Mouse (Mus musculus): ENCODE measurements around the gene Sap18. TPM values are rescaled to one million over a fixed set of nuclear protein-coding genes. Genes with fewer than 3 reads are reported as not detected.
A peak's percentile ranks its signal among the peaks of the same experiment; 100 is the strongest.

Gene Sap18
- polyA plus RNA-seq, 1 experiment from 2014 or later, result 35.6 TPM

DNA sequence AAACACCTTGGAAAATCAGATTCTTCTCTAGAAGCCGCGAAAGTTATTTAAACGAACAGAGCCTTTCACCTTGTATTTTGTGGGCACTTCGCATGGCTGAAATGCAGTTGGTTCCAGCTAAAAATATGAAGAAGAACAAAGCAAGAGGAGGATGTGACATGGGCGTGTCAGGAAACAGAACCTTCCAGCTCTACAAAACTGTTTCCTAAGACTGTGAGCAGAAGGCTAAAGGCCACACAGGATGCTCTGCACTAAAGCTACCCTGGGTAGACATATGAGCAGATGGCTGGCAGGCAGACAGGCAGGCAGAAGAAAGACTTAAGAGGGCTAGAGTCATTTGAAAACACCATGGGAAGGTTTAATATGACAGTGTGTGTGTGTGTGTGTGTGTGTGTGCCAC lies 28.9 kb upstream of the Sap18 start:
- H3K36me3 ChIP-seq (ENCODE audit: control insufficient read depth, insufficient read depth, low read length), result no peaks in the 10 kb centered on the region
- H3K4me2 ChIP-seq (ENCODE audit: low read length), result no peak overlapping the region
- DNase-seq, result no peak
- no peak overlapping the region for H3K27ac ChIP-seq (replicated peaks; ENCODE audit: low read depth, low read length)
- no peak for ATAC-seq (ENCODE audit: low FRiP score, low TSS enrichment)
- no peaks in the 10 kb centered on the region for H3K9me3 ChIP-seq (ENCODE audit: control insufficient read depth, low read length)
- H3K4me3 ChIP-seq (replicated peaks; ENCODE audit: low read depth, low read length), result no peak overlapping the region
- no peaks in the 10 kb centered on the region for H3K27me3 ChIP-seq (ENCODE audit: control insufficient read depth, insufficient read depth, low read length)
- no peak overlapping the region for H3K9ac ChIP-seq (replicated peaks; ENCODE audit: low read length)
- 97% methylated on average over 5 of the region's 5 CpGs for WGBS
- no peaks in the 10 kb centered on the region for H3K4me1 ChIP-seq (ENCODE audit: control insufficient read depth, insufficient read depth, low read length)

DNA sequence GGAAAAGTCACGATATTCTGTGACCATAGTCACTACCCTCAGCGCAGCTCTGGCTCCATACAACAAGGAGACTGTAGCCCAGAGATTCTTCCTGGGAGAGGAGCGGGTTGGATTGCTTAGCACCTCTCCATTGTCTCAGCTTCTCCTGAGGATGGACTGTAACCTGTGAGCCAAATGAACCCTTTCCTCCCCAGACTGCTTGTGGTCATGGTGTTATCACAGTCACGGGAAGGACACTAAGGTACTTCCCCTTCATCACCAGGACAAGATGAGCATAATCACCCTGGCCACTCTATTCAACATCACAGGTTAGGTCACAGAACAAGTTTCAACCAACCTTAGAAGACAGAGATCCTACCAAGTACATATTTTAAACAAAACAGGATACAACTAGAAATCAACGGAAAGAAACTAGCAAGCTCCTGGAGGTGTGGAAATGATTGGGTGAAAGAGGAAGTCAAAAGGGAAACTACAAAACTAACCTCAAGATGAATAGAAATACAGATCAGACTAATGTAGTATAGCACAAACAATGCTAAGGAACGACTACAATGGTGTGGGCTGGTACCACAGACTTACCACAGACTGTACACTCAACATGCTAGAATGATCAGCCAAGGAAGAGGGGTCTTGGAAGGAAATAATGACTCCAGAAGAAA lies 25.7 kb upstream of the Sap18 start:
- Histone ChIP-seq H3K9ac (replicated peaks; ENCODE audit: low read length) (no peak overlapping the region), H3K27me3 (ENCODE audit: control insufficient read depth, insufficient read depth, low read length) (no peaks in the 10 kb centered on the region), H3K4me1 (ENCODE audit: control insufficient read depth, insufficient read depth, low read length) (no peaks in the 10 kb centered on the region), H3K4me2 (ENCODE audit: low read length) (no peak overlapping the region), H3K9me3 (ENCODE audit: control insufficient read depth, low read length) (no peaks in the 10 kb centered on the region), H3K27ac (replicated peaks; ENCODE audit: low read depth, low read length) (no peak overlapping the region), H3K4me3 (replicated peaks; ENCODE audit: low read depth, low read length) (no peak overlapping the region), H3K36me3 (ENCODE audit: control insufficient read depth, insufficient read depth, low read length) (no peaks in the 10 kb centered on the region)
- ATAC-seq (ENCODE audit: low FRiP score, low TSS enrichment), result no peak
- no peak for DNase-seq
- whole genome bisulfite sequencing, result 86% methylated on average over 6 of the region's 6 CpGs

DNA sequence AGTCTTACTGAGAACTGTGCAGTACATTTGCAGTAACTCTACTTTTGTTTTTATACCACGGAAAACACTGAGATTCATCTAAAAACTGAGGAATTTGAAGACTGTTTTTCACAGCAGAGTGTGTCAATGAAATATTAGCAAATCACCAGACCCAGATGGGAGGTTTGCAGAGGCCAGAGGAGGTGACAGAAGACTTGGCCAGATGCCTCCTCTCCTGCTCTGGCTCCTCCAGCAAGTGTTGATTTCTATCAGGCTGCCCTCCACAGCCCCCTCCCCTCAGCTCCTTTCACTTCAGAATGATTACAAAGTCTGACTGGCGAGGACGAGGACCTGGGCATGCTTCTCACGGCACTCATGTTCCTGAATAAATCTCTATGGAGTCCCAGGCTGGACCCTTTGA lies 10.6 kb upstream of the Sap18 start:
- no peak for ATAC-seq (ENCODE audit: low FRiP score, low TSS enrichment)
- WGBS, result 70% methylated on average over 4 of the region's 4 CpGs
- Histone ChIP-seq H3K4me3 (replicated peaks; ENCODE audit: low read depth, low read length) (no peak overlapping the region), H3K36me3 (ENCODE audit: control insufficient read depth, insufficient read depth, low read length) (no peaks in the 10 kb centered on the region), H3K27ac (replicated peaks; ENCODE audit: low read depth, low read length) (no peak overlapping the region), H3K27me3 (ENCODE audit: control insufficient read depth, insufficient read depth, low read length) (no peaks in the 10 kb centered on the region), H3K9ac (replicated peaks; ENCODE audit: low read length) (no peak overlapping the region), H3K4me1 (ENCODE audit: control insufficient read depth, insufficient read depth, low read length) (no peaks in the 10 kb centered on the region), H3K9me3 (ENCODE audit: control insufficient read depth, low read length) (no peaks in the 10 kb centered on the region), H3K4me2 (ENCODE audit: low read length) (no peak overlapping the region)
- no peak for DNase-seq

DNA sequence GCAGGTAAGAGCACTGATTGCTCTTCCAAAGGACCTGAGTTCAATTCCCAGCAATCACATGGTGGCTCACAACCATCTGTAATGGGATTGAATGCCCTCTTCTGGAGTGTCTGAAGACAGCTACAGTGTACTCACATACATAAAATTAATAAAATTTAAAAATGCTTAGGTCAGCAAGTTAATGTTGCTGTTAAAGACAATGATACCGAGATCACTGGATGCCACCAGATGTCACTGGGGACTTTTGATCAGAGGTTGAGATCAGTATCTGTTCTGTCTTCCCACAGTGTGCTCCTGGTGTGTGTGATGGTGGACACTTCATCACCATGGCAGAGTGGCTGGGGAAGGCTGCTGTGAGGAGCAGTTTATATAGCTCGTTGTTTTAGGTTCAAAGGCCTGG lies 8.7 kb upstream of the Sap18 start:
- Histone ChIP-seq H3K9ac (replicated peaks; ENCODE audit: low read length) (no peak overlapping the region), H3K4me1 (ENCODE audit: control insufficient read depth, insufficient read depth, low read length) (no peaks in the 10 kb centered on the region), H3K9me3 (ENCODE audit: control insufficient read depth, low read length) (no peaks in the 10 kb centered on the region), H3K27ac (replicated peaks; ENCODE audit: low read depth, low read length) (no peak overlapping the region), H3K4me2 (ENCODE audit: low read length) (no peak overlapping the region), H3K36me3 (ENCODE audit: control insufficient read depth, insufficient read depth, low read length) (no peaks in the 10 kb centered on the region), H3K4me3 (replicated peaks; ENCODE audit: low read depth, low read length) (no peak overlapping the region), H3K27me3 (ENCODE audit: control insufficient read depth, insufficient read depth, low read length) (no peaks in the 10 kb centered on the region)
- DNase-seq (no peak), ATAC-seq (ENCODE audit: low FRiP score, low TSS enrichment) (no peak)
- WGBS, result 86% methylated on average over 2 of the region's 2 CpGs

DNA sequence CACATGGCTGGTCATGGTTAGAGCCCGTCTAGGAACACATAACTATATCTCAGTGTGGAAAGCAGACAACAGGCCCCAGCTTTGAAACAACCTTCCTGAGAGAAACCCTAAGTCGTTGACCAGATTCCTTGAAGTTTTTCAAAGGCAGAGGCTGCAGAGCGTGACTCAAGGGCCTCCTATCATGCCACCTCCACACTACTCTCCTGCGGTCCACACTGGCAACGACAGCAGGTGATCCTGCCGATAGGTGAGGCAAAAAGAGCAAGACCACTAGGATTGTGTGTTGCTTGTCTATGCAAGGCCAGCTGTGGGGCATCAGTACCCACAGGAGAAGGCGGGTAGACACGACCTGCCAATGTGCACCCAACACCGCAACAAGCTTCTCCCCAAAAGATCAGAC lies 8.2 kb upstream of the Sap18 start:
- H3K4me2 ChIP-seq (ENCODE audit: low read length), result no peak overlapping the region
- DNase-seq, result no peak
- H3K36me3 ChIP-seq (ENCODE audit: control insufficient read depth, insufficient read depth, low read length), result no peaks in the 10 kb centered on the region
- WGBS, result 91% methylated on average over 9 of the region's 9 CpGs
- no peaks in the 10 kb centered on the region for H3K9me3 ChIP-seq (ENCODE audit: control insufficient read depth, low read length)
- ATAC-seq (ENCODE audit: low FRiP score, low TSS enrichment), result no peak
- H3K27me3 ChIP-seq (ENCODE audit: control insufficient read depth, insufficient read depth, low read length), result no peaks in the 10 kb centered on the region
- no peak overlapping the region for H3K27ac ChIP-seq (replicated peaks; ENCODE audit: low read depth, low read length)
- H3K4me3 ChIP-seq (replicated peaks; ENCODE audit: low read depth, low read length), result no peak overlapping the region
- no peaks in the 10 kb centered on the region for H3K4me1 ChIP-seq (ENCODE audit: control insufficient read depth, insufficient read depth, low read length)
- no peak overlapping the region for H3K9ac ChIP-seq (replicated peaks; ENCODE audit: low read length)

DNA sequence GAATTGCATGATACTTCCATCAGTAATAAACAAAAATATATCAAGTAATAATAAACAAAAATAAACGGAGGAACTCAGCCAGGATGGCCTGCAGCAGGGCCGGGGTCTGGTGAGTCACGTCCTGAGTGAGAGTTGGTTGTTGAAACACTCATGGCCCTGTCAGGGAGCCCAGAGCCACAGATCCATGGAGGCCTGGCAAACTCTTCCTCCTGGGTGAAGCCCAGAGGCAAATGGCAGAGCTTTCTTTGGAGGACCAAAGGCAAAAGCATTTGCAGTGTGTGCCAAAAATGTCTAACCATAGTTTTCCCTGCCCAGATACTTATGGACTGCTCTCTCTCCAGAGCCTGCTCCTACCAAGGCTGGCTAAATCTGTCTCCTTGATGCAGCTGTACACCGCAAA lies 6.8 kb upstream of the Sap18 start:
- no peak overlapping the region for H3K9ac ChIP-seq (replicated peaks; ENCODE audit: low read length)
- no peak for ATAC-seq (ENCODE audit: low FRiP score, low TSS enrichment)
- 86% methylated on average over 4 of the region's 4 CpGs for WGBS
- H3K4me3 ChIP-seq (replicated peaks; ENCODE audit: low read depth, low read length), result no peak overlapping the region
- DNase-seq, result no peak
- H3K27ac ChIP-seq (replicated peaks; ENCODE audit: low read depth, low read length), result no peak overlapping the region
- H3K9me3 ChIP-seq (ENCODE audit: control insufficient read depth, low read length), result no peaks in the 10 kb centered on the region
- no peaks in the 10 kb centered on the region for H3K4me1 ChIP-seq (ENCODE audit: control insufficient read depth, insufficient read depth, low read length)
- no peaks in the 10 kb centered on the region for H3K27me3 ChIP-seq (ENCODE audit: control insufficient read depth, insufficient read depth, low read length)
- H3K4me2 ChIP-seq (ENCODE audit: low read length), result no peak overlapping the region
- no peaks in the 10 kb centered on the region for H3K36me3 ChIP-seq (ENCODE audit: control insufficient read depth, insufficient read depth, low read length)

DNA sequence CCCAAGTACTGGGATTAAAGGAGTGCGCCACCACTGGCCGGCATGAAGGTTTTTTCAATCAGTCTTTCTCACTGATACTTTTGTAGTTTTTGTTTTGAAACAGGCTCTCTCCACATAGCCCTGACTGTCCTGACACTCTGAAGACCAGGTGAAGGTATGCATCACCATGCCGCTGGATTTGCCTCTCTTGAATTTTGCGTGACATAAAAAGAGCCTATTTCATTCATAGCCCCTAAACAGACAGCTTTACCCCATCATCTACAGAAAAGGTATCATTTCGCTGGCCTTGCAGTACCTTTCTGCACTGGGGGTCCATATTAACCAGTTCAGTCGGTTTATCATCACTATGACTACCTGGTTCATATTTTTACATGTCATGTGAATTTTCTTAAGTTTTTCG lies 429 bp upstream of the Sap18 start:
- peak overlapping the region; percentile 47; the same call in 1 of the 2 replicates for H3K9ac ChIP-seq (replicated peaks; ENCODE audit: low read length)
- no peaks in the 10 kb centered on the region for H3K27me3 ChIP-seq (ENCODE audit: control insufficient read depth, insufficient read depth, low read length)
- H3K27ac ChIP-seq (replicated peaks; ENCODE audit: low read depth, low read length), result peak overlapping the region; percentile 78
- ATAC-seq (ENCODE audit: low FRiP score, low TSS enrichment) (peak; percentile 71), DNase-seq (no peak)
- H3K9me3 ChIP-seq (ENCODE audit: control insufficient read depth, low read length), result no peaks in the 10 kb centered on the region
- WGBS, result 12% methylated on average over 7 of the region's 7 CpGs
- H3K4me2 ChIP-seq (ENCODE audit: low read length), result peak overlapping the region; percentile 66
- H3K36me3 ChIP-seq (ENCODE audit: control insufficient read depth, insufficient read depth, low read length), result peaks cover 9% of the 10 kb centered on the region
- H3K4me3 ChIP-seq (replicated peaks; ENCODE audit: low read depth, low read length), result peak overlapping the region; percentile 83
- H3K4me1 ChIP-seq (ENCODE audit: control insufficient read depth, insufficient read depth, low read length), result peaks cover 13% of the 10 kb centered on the region

DNA sequence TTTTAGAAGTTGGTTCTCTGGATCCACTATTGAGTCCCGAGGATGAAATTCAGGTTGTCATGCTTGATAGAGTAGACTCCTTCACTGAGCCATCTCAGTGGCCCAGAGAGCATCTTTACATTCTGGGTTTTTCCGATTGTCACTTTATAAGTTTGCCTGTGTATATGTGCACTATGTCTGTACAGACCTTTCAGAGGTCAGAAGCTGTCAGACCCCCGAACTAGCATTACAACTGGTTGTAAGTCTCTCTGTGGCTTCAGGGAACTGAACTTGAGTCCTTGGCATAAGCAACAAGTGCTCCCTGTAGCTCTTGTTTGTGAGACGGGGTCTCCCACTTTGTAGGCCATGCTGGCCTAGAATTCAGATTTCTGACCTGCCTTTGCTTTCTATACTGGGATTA lies 5.8 kb downstream of the Sap18 start:
- ATAC-seq (ENCODE audit: low FRiP score, low TSS enrichment) (no peak), DNase-seq (no peak)
- Histone ChIP-seq H3K27ac (replicated peaks; ENCODE audit: low read depth, low read length) (no peak overlapping the region), H3K4me1 (ENCODE audit: control insufficient read depth, insufficient read depth, low read length) (peaks cover 13% of the 10 kb centered on the region), H3K9ac (replicated peaks; ENCODE audit: low read length) (no peak overlapping the region), H3K4me2 (ENCODE audit: low read length) (no peak overlapping the region), H3K27me3 (ENCODE audit: control insufficient read depth, insufficient read depth, low read length) (no peaks in the 10 kb centered on the region), H3K36me3 (ENCODE audit: control insufficient read depth, insufficient read depth, low read length) (peaks cover 50% of the 10 kb centered on the region), H3K9me3 (ENCODE audit: control insufficient read depth, low read length) (no peaks in the 10 kb centered on the region), H3K4me3 (replicated peaks; ENCODE audit: low read depth, low read length) (no peak overlapping the region)
- 83% methylated on average over 4 of the region's 4 CpGs for WGBS

DNA sequence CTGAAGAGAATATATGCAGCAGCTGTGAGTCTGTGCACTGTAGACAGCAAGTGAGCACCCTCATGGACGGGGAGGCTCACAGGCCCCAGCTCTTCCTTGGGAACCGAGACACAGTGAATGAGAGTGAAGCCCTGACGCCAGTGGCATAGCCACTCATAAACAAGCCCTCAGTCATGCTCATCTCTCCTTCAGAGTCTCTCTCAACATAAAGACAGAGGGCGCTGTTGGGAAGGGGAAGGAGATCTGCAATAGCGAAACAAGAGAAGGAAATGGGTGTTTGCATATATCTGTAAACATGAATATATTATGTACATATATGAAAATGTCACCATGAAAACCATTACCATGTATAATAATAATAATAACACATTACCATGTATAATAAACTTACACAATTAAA lies 10.6 kb downstream of the Sap18 start:
- WGBS, result 79% methylated on average over 5 of the region's 5 CpGs
- H3K4me1 ChIP-seq (ENCODE audit: control insufficient read depth, insufficient read depth, low read length), result no peaks in the 10 kb centered on the region
- H3K4me3 ChIP-seq (replicated peaks; ENCODE audit: low read depth, low read length), result no peak overlapping the region
- H3K27ac ChIP-seq (replicated peaks; ENCODE audit: low read depth, low read length), result no peak overlapping the region
- no peak overlapping the region for H3K4me2 ChIP-seq (ENCODE audit: low read length)
- ATAC-seq (ENCODE audit: low FRiP score, low TSS enrichment) (no peak), DNase-seq (peak; percentile 43)
- H3K9ac ChIP-seq (replicated peaks; ENCODE audit: low read length), result no peak overlapping the region
- no peaks in the 10 kb centered on the region for H3K27me3 ChIP-seq (ENCODE audit: control insufficient read depth, insufficient read depth, low read length)
- H3K9me3 ChIP-seq (ENCODE audit: control insufficient read depth, low read length), result no peaks in the 10 kb centered on the region
- peaks cover 36% of the 10 kb centered on the region for H3K36me3 ChIP-seq (ENCODE audit: control insufficient read depth, insufficient read depth, low read length)

Data from midbrain, embryonic 14.5 days (tissue).